ENCODE assay signal across 11 mouse cellular contexts in the genomic region with DNA sequence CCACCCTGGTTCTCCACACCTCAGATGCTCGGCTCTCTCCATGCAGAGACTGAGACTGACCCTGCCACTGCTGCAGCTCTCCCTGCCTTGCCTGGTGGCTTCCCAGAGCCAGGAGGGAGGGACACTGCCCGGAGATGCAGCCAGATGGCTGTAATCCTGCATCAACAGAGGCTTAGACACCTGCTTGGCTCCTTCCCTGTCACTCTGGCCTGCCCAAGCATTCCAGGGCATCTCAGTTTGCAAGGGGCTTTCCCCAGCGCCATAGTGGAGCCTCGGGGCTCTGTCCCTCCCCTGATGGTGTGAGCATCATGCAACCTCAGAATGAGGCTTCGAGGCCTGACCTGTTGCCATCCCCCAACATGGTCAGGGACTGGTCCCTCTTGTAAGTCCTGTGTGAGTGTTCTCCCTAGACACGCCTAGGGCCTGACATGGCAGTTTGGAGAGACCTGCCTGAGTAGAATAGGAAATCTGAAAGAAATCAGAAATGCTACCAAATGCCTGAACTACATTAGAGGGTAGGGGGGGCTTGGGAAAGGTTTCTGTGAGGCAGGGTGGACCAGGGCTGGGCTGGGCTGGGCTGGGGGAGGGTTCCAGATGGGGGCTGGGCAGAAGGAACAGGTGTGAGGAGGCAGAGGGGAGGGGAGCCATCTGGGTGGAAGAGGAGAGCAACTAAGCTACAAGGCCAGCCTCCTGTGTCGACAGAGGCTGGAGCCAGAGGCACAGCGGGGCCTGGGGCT. TPM values are rescaled to one million over a fixed set of nuclear protein-coding genes. Genes with fewer than 3 reads are reported as not detected.
DNase-seq lines count a peak whose midpoint lies in the region; ATAC-seq and TF ChIP-seq lines count a peak whose summit lies in the region.
"Had no signal": no experiment of that assay in that cellular context is flagged by ENCODE, and none has a peak within 500 bp of the region (broad histone marks: within the 10 kb centered on the region; RNA-seq: fewer than 3 reads in every experiment).

No protein-coding gene starts in this region.

- TF ChIP-seq CTCF in Patski (IDR thresholded peaks at IDR 0.05), result no peak

- POLR2A ChIA-PET in Patski (lab: Charles Lee), result interaction anchor here (1.4 kb wide), 1 partner anchor 13 kb away, joined by 4 read pairs; no protein-coding TSS in a partner anchor

- no peak for TF ChIP-seq POLR2A in myocyte (IDR thresholded peaks at IDR 0.05; ENCODE audit: insufficient read length, low read depth)

- peak overlapping the region; percentile 30; the same call in 1 of the 2 replicates for H3K9ac ChIP-seq in embryonic facial prominence, embryonic 14.5 days (ENCODE audit: low read depth, low read length)
- no peak overlapping the region for H3K9ac ChIP-seq in hindbrain, embryonic 15.5 days

- peak; percentile 24 for ATAC-seq in Patski
- peak; percentile 48 for ATAC-seq in embryonic facial prominence, embryonic 14.5 days (ENCODE audit: low read depth)
- ATAC-seq in hindbrain, embryonic 15.5 days (ENCODE audit: low FRiP score, low read depth), result peak; percentile 23; the same call in 1 of the 2 replicates
- ATAC-seq in CD4-positive, CD25-positive, alpha-beta regulatory T cell, adult 4 months, result no peak

- no peaks in the 10 kb centered on the region for H3K36me3 ChIP-seq in embryonic facial prominence, embryonic 14.5 days (ENCODE audit: control insufficient read depth, insufficient read depth, low read length)
- no peaks in the 10 kb centered on the region for H3K36me3 ChIP-seq in hindbrain, embryonic 15.5 days
- no peaks in the 10 kb centered on the region for H3K36me3 ChIP-seq in myocyte (ENCODE audit: control insufficient read depth, insufficient read depth)

- no peaks in the 10 kb centered on the region for H3K9me3 ChIP-seq in embryonic facial prominence, embryonic 14.5 days (ENCODE audit: control insufficient read depth, low read length)
- no peaks in the 10 kb centered on the region for H3K9me3 ChIP-seq in hindbrain, embryonic 15.5 days

- in situ Hi-C loops in Patski (cut with MboI; ENCODE audit: low pct_unique_long_range_greater_than_20kb), result no loop called here

- peaks cover 44% of the 10 kb centered on the region for H3K4me1 ChIP-seq in embryonic facial prominence, embryonic 14.5 days (ENCODE audit: control insufficient read depth, insufficient read depth, low read length)
- peaks cover 38% of the 10 kb centered on the region for H3K4me1 ChIP-seq in hindbrain, embryonic 15.5 days (replicated peaks)

- CTCF ChIA-PET in Patski (lab: Charles Lee), result interaction anchor here (1.3 kb wide), 1 partner anchor 15 kb away, joined by 3 read pairs; no protein-coding TSS in a partner anchor

- H3K4me2 ChIP-seq in embryonic facial prominence, embryonic 14.5 days (ENCODE audit: low read depth, low read length), result no peak overlapping the region
- H3K4me2 ChIP-seq in hindbrain, embryonic 15.5 days, result no peak overlapping the region
- no peak overlapping the region for H3K4me2 ChIP-seq in myocyte (ENCODE audit: low read depth)

- DNase-seq in Patski (ENCODE audit: low read depth, low spot score) (no peak), adipocyte (ENCODE audit: low spot score) (no peak)
- peak; percentile 81 for DNase-seq in embryonic facial prominence, embryonic 14.5 days (ENCODE audit: low spot score)
- no peak for DNase-seq in frontal cortex, adult 2 months (ENCODE audit: extremely low spot score in 1 of 2, low spot score in 1 of 2)
- DNase-seq: heart, postnatal 36 days; lung, postnatal 36 days; right cerebral cortex, postnatal 4 days; thymus, postnatal 36 days had no signal

- H3K27me3 ChIP-seq in Patski, result no peaks in the 10 kb centered on the region
- no peaks in the 10 kb centered on the region for H3K27me3 ChIP-seq in embryonic facial prominence, embryonic 14.5 days (replicated peaks; ENCODE audit: control insufficient read depth, insufficient read depth, low read length)
- H3K27me3 ChIP-seq in hindbrain, embryonic 15.5 days, result no peaks in the 10 kb centered on the region
- no peaks in the 10 kb centered on the region for H3K27me3 ChIP-seq in myocyte (ENCODE audit: control insufficient read depth, insufficient read depth, insufficient read length)

- no peak overlapping the region for H3K4me3 ChIP-seq in embryonic facial prominence, embryonic 14.5 days (ENCODE audit: low read depth, low read length)
- no peak overlapping the region for H3K4me3 ChIP-seq in hindbrain, embryonic 15.5 days
- H3K4me3 ChIP-seq in myocyte, result no peak overlapping the region

- H3ac ChIP-seq in myocyte (ENCODE audit: control insufficient read depth, insufficient read length), result no peak overlapping the region

- peak overlapping the region; percentile 30 for H3K27ac ChIP-seq in embryonic facial prominence, embryonic 14.5 days (replicated peaks; ENCODE audit: low read depth, low read length)
- H3K27ac ChIP-seq in hindbrain, embryonic 15.5 days (replicated peaks), result peak overlapping the region; percentile 42; the same call in 1 of the 2 replicates

- no peaks in the 10 kb centered on the region for H3K79me2 ChIP-seq in myocyte (ENCODE audit: control insufficient read depth, insufficient read depth)

- 21% methylated on average over 6 of the region's 8 CpGs for WGBS in embryonic facial prominence, embryonic 14.5 days
- WGBS in hindbrain, embryonic 15.5 days, result 20% methylated on average over 8 of the region's 8 CpGs

TF ChIP-seq in myocyte, 11 proteins besides CTCF, POLR2A, EP300 and RAD21:
- TF ChIP-seq MYOG (IDR thresholded peaks at IDR 0.05; ENCODE audit: control insufficient read depth in 1 of 3, insufficient read depth in 1 of 3, insufficient read length in 2 of 3, low read depth in 2 of 3) (peak in 1 of 3 experiments; percentile 46), MYOD1 (IDR thresholded peaks at IDR 0.05; ENCODE audit: control insufficient read depth in 1 of 3, insufficient read length in 2 of 3, low read depth in 2 of 3) (peak in 2 of 3 experiments; percentile 84 to 89), MAX (IDR thresholded peaks at IDR 0.05; ENCODE audit: low read depth) (no peak), TCF12 (IDR thresholded peaks at IDR 0.05; ENCODE audit: insufficient read depth, poor library complexity, severe bottlenecking) (peak; percentile 25)
TF ChIP-seq in myocyte: peak in this region for 3.

RNA-seq across cellular contexts. Expression of a gene that starts 18.3 kb away (rescaled TPM):
- polyA plus RNA-seq in Patski (2021), result 1.4 TPM
- not detected in 2 replicates for polyA plus RNA-seq in embryonic facial prominence, embryonic 14.5 days (2014; fragmentation: Nextera tagmentation; extraction: Ambion mirVana)
- polyA plus RNA-seq in hindbrain, embryonic 15.5 days (2015; fragmentation: Nextera tagmentation; extraction: Ambion mirVana), result not detected in 2 replicates
- not detected for polyA plus RNA-seq in myocyte (2012; fragmentation: generic; extraction: Trizol)
- polyA plus RNA-seq in CD4-positive, CD25-positive, alpha-beta regulatory T cell, adult 4 months (2017; shearing (Covaris generic)), result 1 to 10 TPM; 1.5 to 3.8 TPM
- 0.21 and 0.34 TPM in 2 replicates for polyA plus RNA-seq in frontal cortex, adult 2 months (2012; rRNA removed)

RNA-seq across cellular contexts. Expression of a gene that starts 24.0 kb away (rescaled TPM):
- polyA plus RNA-seq in Patski (2021) (56.0 TPM), myocyte (2012; fragmentation: generic; extraction: Trizol) (3.1 TPM)
- 24.6 and 27.9 TPM in 2 replicates for polyA plus RNA-seq in embryonic facial prominence, embryonic 14.5 days (2014; fragmentation: Nextera tagmentation; extraction: Ambion mirVana)
- polyA plus RNA-seq in hindbrain, embryonic 15.5 days (2015; fragmentation: Nextera tagmentation; extraction: Ambion mirVana), result 28.4 and 28.8 TPM in 2 replicates
- polyA plus RNA-seq in CD4-positive, CD25-positive, alpha-beta regulatory T cell, adult 4 months (2017; shearing (Covaris generic)), result 10 to 100 TPM; 24.2 to 26.2 TPM
- polyA plus RNA-seq in frontal cortex, adult 2 months (2012; rRNA removed), result 28.7 and 36.2 TPM in 2 replicates
